Mouse (Mus musculus) heart, adult 8-10 months (tissue): ENCODE measurements around the gene Fam169b. TPM values are rescaled to one million over a fixed set of nuclear protein-coding genes. Genes with fewer than 3 reads are reported as not detected.

Source experiments
- DNase-seq: peaks from one replicate; pipeline ENCODE4 v3.0.0; 2022; ENCODE audit warnings: low spot score
- total RNA-seq, 4 experiments: library from RNA; stranded (reverse); gene quantifications; 2 replicates each; pipeline ENCODE4 v1.2.4; 2022

Gene Fam169b
- total RNA-seq, 4 experiments from 2014 or later: 0.09 to 0.22 (median 0.14) TPM; not detected in 1

- DNase-seq: no peak
Measured at GRCm38 (mm10) chr7:68408611-68409010, 135.0 kb downstream of the Fam169b start.

Other genes with a start within 250 kb of the Fam169b start
- gene Pgpep1l, start 9.6 kb upstream of the Fam169b start, total RNA-seq: under 1 TPM in 1 of 4 experiments, not detected in 3; 0.41 TPM